Mouse (Mus musculus) ovary, adult 18-20 months (tissue): ENCODE results near the gene Slc25a29.

Experiments used
- DNase-seq: peaks from one replicate; pipeline ENCODE4 v3.0.0; 2022; ENCODE audit warnings: low spot score, mixed read lengths

Gene Slc25a29

DNA sequence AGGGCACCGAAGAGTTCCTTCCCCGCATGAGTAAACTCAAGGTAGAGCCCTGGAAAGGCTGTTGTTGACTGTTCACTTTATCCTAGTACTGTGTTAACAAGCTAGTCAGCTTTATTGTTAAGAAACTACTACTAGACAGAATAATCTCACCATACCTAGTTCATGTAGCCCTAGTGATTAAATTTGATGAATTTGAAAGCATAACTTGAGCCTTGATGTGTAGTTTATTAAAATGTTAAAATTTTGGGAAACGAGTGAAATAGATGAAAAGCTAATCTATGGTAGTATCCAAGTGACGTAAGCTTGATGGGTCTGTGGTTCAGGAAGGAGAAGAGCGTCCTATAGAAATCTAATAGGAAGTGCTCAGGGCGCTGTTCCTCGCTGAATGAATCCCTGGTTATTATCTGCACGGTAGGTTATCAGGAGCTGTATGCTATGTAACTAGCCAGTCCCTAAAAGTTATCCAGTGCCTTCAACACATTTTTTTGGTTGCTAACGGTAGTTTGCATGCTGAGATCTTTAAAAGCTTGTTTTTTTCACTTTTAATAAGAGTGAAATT, 40.6 kb downstream of the Slc25a29 start:
- no peak for DNase-seq

DNA sequence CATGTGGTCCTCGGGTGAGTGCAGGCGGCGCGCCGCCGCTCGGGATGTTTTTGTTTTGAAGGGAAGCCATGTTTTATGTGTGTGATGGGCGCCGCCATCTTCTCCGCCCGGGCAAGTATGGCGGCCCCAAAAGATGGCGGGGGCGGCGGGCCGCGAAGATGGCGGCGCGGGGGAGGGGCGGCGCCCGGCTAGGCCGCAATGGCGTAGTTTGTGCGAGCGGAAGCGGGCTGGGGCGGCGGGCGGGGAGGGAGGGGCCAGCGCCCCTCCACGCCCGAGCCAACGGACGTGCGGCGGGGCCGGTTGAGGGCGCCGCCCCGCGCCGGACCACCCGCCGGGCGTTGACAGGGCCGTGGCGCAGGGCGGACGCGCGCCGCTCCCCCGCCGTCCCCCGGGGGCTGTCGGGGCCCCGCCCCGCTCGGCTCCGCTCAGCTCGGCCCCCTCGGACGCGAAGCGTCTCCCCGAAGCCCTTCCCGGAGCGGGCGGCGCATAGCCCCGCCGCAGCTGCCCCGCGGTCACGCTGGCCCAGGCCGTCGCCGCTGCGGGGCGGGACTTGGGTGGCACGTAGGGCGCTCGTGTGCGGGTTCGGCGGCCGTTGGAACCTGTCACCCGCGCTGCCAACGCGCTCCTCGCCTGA, 41.5 kb downstream of the Slc25a29 start:
- peak; percentile 70 for DNase-seq

DNA sequence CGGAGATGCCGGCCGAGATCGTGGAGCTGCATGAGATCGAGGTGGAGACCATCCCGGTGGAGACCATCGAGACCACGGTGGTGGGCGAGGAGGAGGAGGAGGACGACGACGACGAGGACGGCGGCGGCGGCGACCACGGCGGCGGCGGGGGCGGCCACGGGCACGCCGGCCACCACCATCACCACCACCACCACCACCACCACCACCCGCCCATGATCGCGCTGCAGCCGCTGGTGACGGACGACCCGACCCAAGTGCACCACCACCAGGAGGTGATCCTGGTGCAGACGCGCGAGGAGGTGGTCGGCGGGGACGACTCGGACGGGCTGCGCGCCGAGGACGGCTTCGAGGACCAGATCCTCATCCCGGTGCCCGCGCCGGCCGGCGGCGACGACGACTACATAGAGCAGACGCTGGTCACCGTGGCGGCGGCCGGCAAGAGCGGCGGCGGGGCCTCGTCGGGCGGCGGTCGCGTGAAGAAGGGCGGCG, 42.2 kb downstream of the Slc25a29 start:
- peak; percentile 21 for DNase-seq

DNA sequence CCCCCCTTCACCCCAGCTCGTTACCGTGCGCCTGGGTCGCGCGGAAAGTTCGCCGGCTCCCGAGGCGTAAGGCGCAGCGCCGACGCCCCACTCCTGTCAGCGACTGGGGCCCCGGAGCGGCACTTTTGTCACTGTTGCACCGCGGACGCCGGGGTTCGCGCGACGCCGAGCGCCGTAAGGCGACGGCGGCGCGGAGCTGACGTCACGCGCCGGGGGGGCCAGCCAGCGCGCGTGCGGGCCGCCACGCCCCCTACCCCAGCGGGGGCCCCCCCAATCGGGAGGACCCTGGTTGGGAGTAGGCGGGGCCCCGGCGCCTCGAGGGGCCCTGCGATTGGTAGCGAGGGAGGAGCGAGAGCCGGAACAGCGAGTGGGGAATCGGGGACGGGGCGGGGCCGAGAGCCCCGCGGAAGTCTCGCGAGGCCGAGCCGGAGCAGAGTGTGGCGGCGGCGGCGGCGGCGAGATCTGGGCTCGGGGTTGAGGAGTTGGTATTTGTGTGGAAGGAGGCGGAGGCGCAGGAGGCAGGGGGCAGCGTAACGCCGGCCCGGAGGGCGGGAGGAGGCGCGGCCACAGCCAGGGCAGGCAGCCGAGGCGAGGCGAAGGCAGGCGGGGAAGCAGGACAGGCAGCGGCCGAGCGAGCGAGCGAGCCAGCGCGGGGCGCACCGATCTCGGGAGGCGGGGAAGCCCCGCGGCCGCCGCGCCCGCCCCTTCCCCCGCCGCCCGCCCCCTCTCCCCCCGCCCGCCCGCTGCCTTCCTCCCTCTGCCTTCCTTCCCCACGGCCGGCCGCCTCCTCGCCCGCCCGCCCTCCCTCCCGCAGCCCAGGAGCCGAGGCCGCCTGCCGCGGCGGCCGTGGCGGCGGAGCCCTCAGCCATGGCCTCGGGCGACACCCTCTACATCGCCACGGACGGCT, 42.9 kb downstream of the Slc25a29 start, which contains the start of gene Yy1:
TSS of gene Yy1 (plus strand) at position 428 of the 907 bp plus-strand sequence.
- DNase-seq, result peak; percentile 98

DNA sequence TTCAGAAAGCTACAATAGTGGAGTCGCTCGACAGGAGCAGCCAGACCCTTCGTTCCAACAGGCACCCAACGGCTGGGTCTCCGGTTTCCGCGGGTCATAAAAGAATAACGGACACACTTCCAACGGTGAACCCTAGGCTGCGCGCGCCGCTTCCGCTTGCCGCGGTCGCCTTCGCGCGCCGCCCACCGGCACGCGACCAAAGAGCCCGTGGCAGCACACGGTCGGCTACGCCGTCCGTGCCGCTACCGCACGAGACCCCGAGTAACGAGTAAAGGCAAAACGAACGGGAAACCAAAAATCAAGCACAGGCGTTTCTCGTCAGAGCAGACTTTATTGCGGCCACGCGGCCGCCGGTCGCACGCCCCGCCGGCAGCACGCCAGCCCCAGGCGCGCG, 43.5 kb downstream of the Slc25a29 start:
- peak; percentile 62 for DNase-seq

DNA sequence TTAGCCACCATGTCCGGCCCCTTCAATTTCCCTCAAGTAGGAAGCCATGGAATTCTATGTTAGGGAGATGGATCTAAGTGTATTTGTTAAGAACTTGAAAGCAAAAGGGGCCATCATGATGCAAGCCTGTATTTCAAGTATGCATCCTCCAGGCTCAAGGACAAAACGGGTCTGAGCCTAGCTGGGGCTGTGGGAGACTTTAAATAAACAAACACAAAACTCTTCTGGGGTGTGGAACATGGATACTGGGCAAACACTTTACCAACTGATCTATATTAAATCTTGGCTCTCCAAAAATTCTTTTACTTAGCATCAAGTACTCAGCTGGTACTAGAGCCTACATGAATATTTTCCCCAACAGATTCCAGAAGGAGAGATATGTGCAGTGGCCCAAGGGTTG, 48.4 kb downstream of the Slc25a29 start:
- DNase-seq, result no peak

DNA sequence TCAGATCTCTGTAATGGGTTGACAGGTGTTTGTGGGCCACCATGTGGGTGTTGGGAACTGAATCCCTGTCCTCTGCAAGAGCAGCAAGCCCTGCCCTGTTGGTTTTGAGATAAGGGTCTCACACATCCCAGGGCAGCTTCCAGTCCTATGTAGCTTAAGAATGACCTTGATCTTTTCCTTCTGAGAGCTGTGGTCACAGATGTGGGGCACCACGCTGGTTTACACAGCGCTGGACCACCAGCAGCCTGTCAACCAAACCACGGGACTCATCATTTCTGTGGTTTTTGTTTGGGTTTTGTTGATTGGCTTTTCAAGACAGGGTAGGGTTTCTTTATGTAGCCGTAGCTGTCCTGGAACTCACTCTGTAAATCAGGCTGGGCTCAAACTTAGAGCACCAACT, 50.5 kb downstream of the Slc25a29 start:
- DNase-seq, result no peak

DNA sequence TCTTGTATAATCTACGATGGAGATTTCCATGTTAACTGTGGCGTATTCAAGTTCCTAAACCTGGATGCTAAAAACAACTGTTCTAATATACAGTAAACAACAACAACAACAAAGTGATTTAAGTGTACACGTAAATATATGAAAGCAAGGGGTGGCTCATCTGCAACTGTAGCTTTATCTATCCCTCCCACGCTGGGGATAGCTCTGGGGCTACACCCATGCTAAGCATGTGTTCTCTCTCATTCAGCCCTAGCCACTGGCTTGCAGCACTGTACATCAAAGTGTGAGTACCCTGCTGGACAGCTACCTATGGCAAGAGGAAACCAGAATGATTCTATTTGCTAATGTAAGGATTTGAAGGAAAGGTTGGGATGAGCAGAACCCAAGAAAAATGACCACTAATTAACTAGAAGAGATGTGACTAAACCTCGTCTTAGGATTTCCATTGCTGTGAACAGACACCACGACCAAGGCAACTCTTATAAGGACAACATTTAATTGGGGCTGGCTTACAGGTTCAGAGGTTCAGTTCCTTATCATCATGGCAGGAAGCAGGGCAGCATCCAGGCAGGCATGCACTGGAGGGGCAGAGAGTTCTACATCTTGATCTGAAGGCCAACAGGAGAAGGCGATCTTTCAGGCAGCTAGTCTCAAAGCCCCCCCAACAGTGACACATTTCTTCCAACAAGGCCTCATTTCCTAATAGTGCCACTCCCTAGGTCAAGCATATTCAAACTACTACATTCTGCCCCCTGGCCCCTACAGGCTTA, 55.4 kb downstream of the Slc25a29 start:
- no peak for DNase-seq
